Mouse (Mus musculus): Measurements from ENCODE around the gene Eps8.

Gene Eps8

DNA sequence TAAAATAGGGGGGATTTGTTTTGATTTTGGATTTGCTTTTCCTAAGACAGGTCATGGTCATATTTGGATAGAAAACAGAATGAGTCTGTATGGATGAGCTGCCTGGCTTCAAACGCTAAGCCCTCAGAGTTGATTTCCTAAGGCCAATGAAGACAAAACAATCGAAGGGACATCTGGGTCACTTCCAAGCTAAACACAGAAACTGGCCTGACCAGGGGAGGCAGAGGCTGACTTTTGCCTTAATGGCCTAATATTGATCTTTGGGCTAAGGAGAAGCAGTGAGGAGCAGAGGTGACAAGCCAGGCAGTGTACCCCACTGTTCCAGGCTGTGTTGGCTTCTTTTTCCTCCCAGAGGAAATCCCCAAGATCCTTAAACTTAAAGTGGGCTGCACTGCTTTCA lies 33.7 kb downstream of the Eps8 start:
- no peak for DNase-seq (ENCODE audit: extremely low spot score, low read depth, low spot score)

DNA sequence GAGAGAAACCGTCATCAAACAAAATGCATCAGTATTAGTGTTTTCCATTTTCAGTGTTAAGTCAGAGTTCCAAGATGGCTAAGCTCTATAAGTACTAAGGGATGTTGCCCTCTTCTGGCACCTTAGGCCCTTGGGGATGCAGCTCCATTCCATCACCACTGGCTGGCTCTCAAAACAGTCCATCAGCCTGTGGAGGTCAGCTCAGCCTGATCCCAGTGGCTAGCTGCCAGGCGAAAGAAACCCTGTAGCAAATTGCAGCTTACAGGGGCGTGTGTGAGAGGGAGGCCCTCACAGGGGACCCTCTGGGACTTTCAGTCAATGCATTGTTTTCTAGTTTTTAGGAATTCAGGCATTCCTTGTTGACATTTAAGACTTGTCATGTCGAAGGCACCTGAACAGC lies 40.8 kb downstream of the Eps8 start:
- DNase-seq (ENCODE audit: extremely low spot score, low read depth, low spot score): no peak

DNA sequence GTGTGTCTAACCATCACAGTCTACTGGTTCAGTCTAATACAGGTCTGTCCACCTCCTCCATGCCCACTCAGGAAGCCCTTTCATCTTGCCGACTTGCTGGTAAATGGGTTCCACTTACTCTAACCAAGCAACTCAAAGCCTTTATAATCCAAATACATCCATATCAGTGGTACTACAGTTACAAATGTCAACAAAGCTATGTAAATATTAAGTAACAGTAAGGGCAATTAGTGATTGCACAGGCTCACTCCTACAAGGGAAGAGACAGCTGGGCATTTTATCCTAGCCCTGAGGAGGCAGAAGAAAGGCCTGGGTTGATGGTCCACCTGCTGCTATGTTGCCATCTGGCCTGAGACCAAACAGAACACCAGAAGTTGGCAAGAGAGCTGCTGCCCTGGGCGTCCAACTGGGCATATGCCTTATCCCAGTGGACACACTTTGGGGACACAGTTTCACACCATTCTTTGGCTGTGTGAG lies 42.6 kb downstream of the Eps8 start:
- no peak for DNase-seq (ENCODE audit: extremely low spot score, low read depth, low spot score)

DNA sequence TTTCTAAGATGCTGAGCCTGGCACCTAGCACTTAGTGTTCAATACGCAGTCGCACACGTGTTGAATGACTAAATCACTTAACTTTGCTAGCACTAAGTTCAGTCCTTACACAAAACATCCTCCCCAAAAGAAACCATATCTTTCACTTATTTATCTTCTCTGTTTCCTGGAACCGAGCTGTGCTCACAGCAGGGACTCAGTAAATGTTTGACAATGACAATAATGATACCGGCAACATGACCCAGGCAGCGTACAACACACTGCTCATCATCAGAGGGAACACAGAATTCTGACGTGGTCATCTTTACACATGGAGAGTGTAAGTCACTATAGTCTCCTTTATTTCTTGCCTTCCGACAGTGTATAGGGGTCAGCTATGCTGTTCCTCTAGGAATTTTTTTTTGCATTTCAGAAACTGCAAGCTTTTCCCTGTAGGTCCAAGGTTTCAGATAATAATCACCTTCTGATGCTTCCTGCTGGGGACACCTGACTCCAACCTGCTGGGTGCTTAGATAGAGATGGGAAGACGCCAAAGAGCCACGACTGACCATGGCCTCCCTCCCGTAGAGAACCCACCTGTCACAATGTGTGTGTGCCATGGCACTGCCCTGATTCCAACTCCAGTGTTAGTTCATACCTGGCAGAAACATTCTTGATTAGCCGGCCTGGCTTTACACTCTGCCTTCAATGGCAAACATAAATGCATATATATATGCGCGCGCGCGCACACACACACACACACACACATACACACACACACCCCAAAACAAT lies 46.3 kb downstream of the Eps8 start:
- DNase-seq (ENCODE audit: extremely low spot score, low read depth, low spot score): no peak

DNA sequence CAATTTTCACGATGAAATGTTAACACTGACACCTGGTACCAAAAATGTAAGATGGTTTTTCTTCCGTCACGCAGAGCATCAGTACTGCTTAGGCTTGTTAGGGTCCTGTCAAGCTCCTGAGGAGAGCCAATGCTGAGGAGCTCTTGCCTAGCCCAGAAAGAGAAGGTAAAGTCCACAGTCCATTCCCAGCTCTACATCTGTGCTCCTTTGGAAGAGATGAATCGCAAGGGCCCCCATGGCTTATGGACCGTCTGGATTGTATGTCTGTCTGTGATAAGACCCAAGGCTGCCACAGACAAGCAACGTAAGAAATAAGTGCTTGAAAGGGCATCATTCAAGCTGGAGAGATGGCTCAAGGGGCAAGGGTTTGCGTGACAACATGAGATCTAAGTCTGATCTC lies 48.1 kb downstream of the Eps8 start:
- DNase-seq (ENCODE audit: extremely low spot score, low read depth, low spot score): no peak

DNA sequence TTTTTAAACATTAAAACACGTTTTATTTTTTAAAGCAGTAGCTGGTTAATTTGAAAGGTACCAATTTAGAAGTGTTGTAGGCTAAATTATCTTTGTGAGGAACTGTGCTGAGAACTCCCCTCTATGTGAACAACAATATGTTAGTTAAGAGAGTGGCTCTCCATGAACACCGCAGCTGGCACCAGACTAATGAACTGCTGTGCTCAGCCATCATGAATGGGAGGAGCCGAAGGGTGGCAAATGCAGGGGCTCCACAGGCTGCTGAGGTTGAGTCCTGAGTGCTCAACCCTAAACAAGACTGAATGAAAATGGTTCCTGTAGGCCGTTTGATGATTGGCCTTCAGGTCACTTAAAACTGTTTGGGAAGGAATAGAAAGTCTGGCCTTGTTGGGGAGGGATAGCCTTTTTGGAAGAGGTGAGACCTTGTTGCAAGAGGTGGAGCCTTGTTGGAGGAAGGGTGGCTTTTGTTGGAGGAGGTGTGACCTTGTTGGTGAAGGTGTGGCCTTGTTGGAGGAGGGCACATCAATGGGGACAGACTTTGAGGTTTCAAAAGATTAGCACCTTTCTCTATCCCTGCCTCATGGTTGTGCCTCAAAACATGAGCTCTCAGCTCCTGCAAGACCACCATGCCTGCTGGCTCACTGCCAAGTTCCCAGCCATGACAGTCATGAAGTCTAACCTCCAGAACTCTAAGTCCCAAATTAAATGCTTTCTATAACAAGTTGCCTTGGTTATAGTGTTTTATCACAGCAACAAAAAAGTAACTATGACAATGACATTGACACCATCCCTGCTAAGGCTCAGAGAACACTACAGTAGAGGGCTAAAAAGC lies 50.0 kb downstream of the Eps8 start:
- no peak for DNase-seq (ENCODE audit: extremely low spot score, low read depth, low spot score)

DNA sequence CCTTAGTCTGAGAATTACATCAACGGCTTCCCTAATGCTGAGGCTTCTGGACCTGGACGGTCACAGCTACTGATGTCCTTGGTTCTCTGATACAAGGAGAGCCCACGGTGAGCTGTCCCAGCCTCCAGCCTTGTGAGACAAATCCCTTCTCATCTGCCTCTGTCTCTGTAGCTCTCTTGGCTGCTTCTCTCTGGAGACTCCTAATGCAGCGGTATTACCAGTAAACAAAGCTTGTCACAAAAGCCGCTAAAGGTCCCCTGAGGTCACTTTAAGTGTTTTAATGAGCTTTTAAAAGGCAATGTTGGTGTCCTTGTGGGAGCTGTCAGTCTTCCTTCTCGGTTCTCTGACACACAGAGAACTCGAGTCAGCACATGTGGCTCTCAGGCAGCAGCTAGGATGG lies 56.4 kb downstream of the Eps8 start:
- no peak for DNase-seq (ENCODE audit: extremely low spot score, low read depth, low spot score)

DNA sequence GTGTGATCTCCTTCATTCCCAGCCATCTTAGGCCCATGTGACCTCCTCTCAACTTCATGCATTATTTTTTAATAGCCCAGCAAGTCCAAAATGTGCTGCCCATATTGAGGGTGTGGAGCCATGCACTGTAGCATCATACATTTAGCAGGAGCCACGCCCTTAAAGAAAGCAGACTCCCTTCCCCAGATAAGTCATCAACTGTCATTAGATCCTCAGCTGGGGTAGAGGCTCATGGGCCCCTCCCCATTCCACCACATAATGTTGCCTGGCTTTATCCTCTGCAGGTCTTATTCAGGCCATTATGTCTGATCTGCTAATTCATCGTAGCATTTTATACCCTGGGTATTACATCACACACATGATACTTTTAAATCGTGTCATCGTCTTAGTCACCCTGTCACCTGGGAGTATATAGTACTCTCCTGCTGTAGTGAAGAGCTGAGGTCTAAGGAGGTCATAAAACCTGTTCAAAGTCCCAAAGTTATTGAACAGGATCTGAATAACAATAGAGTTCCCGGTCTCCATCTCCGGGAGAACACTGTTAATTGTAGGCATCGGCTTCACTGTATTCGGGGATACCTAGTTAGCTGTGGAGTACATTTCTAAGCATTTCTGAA lies 57.1 kb downstream of the Eps8 start:
- DNase-seq (ENCODE audit: extremely low spot score, low read depth, low spot score): no peak

DNA sequence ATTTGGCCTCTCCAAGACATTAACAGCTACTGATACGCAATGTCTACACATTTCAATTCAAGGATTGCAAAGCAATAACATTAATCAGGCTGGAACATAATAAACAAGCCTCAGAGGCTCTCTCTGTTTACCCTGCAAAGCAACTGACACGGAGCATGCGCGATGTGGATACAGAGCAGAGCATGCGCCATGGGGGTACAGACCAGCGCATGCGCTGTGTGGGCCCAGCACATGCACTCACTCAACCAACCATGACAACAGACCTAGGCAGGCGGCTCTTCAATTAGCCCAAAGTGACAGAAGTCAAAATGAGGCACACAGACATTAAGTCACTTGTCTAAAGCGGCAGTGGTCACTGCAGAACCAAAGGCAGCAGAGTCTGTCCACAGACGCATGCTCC lies 62.1 kb downstream of the Eps8 start:
- no peak for DNase-seq (ENCODE audit: extremely low spot score, low read depth, low spot score)

DNA sequence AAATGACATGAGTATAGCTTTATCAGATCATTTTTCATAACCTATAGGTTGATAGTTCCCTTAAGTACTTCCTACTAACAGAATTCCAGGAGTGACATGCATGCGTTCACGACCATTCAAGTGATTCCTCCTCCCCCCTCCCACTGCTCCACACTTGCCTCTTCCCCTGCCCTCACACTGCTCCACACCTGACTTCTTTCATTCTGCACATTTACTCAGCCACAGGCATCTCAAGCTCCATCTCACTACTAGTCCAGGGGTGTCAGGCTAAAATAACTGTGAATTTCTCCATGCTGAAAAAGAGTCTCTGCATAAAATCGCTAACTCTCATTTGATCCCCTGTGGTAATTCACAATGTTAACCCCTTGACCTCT lies 65.4 kb downstream of the Eps8 start:
- no peak for DNase-seq (ENCODE audit: extremely low spot score, low read depth, low spot score)

DNA sequence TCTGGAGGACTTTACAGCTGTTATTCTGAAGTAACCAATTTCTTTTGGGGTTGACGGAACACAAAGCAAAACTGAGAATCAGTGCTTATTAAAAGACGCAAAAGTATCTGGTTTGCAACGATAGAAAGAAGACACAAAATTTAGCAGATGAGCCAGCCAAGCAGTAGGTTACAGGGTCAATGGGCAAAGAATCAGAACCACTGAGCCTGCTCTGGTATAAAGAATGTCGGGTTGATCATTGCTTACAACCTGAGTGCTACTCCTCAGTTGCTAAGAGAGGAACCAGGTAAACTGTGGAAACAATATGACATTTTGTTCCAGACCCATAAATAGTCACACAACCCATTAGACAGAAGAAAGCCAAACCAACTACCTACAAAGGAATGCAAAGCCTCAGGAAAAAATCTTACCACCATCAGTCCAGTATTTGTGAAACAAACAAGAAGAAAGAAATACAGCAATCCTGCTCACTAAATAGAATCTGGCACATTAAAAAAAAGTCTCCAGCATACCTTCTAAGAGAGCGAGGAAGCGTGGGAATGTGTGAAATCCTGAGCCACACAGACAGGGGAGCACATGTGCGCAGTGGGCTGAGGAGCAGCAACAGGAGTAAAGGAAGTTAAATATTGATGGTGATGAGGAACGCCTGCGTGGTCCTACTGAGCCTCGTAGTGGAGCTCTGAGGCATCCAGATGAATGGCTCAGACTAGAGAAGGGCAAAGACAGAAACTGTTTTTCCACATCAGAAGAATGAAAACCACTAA lies 66.0 kb downstream of the Eps8 start:
- no peak for DNase-seq (ENCODE audit: extremely low spot score, low read depth, low spot score)

DNA sequence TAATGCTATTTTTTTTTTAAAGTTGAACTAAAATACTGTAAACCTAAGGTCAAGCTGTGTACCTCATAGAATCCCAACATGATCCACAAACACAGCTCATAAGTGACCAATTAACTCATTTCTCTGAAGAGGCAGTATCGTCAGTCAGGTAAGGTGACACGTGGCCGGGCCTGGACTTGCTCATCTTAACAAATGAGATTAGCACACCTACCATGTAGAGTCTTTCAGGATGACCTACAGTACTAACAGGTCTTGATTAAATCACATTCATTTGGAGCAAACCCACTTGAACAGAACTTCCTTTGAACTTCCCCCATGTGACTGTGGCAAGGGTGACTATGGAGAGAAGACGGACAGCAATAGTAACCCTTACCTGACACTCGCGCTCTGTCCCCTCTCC lies 66.8 kb downstream of the Eps8 start:
- DNase-seq (ENCODE audit: extremely low spot score, low read depth, low spot score): no peak

DNA sequence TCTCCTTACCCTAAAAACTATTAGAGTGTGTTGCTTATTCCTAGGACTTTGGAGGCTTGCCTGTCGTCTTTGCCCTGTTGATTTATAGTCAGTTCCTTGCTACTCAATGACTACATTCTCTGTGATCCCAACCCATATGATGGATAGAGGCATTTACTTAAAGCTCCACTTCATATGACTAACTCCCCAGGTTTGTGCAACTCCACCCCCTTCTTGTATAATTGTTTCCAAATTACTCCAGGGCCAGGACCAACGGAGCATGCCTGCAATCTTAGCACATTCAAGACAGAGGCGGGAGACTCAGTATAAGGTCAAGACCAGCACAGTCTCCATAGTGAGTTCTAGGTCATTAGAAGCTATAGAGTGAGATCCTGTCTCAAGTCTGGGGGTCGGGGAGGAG lies 69.4 kb downstream of the Eps8 start:
- no peak for DNase-seq (ENCODE audit: extremely low spot score, low read depth, low spot score)

DNA sequence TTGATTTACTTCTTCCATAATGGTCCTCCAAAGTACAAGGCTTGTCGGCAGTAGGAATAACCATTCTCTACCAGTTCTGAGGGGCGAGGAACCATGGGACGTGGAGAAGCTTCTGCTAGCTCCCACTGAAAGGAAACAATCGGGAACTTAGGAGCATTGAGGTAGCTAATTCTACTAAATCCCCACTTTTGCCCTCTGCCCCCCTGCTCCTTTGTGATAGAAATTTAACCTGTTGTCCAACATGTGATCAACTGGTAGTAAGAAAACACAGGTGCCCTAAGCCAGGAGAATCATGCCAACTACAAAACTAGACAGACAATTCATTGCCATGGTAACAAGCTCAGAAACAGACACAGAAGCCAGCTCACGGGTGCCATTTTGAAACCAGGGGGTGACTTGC lies 71.6 kb downstream of the Eps8 start:
- no peak for DNase-seq (ENCODE audit: extremely low spot score, low read depth, low spot score)

DNA sequence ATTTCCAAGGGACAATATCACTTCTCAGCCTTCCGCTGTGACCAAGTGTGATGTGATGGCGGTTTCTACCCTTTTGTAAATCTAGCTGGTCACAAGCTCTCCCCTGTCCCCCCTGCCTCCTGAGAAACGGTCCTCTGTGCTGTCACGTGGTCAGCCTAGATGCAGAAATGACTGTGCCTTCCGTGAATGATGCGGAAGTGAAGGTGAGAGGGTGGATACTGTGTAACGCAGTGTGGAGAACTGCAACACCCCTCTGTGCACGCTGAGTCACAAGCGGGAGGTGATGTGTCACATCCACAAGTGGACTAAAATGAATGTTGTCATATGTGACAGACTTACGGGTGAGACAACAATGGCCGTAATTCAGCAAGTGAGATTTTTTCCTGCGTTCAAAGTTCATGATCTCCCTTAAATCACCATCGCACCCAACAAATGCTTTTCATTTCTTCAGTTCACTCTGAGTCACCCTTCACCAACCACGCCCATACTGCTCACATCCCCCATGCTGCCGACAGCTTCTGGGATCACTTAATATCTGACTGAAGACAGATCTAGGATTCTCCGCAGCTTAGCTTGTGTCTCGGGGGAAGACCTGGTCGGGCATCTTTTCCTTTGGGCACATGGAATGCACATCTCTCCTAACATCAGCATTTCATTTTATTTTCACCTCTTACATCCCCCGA lies 72.3 kb downstream of the Eps8 start:
- DNase-seq (ENCODE audit: extremely low spot score, low read depth, low spot score): no peak

DNA sequence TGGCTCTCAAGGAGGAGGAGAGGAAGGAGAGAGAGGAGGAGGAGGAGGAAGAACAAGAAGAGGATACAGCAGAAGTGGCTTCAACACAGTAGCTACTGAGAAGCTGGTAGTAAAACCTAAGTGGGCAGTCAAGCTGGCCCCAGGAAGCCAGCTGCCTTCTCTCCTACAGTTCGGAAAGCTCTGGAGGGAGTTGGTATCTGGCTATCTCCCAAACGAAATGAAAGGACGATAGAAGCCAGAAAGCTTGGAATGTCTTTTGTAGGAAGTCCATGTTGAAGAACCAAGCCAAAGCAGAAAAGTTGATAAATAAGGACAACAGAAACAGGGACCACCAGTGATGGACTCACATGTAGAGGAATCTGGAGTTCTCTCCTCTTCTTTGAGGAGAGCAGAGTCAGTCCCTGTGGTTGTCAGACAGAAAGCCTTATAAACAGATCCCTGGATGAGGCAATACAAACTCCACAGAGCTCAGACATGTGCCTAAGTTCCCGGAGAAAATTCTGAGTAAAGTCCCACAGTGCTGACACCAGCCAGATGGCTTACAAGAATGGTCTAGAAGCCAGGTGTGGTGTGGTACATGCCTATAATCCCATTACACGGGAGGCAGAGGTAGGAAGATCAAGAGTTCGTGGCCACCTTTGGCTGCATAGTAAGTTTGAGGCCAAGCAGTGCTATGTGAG lies 73.2 kb downstream of the Eps8 start:
- DNase-seq (ENCODE audit: extremely low spot score, low read depth, low spot score): no peak

DNA sequence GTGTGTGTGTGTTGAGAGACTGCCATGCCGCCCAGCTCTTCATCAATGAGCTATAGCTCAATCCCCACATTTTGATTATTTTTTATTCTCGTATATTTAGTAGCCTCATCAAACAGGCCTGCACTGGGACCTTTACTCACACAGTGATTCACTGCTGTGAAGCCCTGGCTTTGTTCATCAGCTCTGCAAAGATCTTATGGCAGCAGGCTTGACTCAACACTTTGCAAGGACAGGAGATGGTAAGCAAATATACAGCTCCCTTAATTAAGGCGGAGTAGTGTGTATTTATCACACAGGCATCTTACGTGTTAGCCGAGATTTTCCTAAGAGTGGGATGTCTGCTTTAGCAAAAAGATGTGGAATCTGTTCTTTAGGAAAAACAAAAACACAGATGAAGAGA lies 74.2 kb downstream of the Eps8 start:
- DNase-seq (ENCODE audit: extremely low spot score, low read depth, low spot score): no peak

DNA sequence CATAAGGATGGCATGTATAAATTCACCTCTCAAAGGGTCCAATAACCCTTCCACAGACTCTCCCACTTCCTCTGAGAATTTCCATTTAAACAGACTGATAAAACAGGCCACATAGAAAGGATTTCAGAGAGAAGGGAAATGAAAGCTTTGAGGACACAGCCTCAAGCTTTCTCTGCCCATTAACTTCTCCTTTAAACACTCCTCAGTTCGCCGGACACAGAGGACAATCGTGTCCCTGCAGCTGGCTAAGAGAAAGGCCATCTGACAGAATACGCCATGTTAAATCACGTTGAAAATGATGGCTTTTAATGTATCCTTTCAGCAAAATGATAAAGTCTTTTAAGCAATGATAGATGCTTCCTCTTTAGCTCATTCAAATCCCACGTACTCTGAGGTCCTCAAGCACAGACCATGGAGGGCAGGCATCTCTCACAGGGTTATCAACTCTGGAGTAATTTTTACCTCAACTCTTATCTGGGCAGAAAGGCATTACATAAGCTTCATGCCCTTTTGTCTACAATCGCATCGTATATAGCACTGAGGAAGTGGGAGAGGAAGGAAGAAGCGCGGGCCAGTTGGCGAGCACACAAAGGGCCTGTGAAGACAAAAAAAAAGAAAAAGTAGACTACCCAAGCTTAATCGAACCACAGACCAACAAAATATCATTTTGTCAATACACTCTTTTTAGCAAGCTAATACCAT lies 77.9 kb downstream of the Eps8 start:
- no peak for DNase-seq (ENCODE audit: extremely low spot score, low read depth, low spot score)

DNA sequence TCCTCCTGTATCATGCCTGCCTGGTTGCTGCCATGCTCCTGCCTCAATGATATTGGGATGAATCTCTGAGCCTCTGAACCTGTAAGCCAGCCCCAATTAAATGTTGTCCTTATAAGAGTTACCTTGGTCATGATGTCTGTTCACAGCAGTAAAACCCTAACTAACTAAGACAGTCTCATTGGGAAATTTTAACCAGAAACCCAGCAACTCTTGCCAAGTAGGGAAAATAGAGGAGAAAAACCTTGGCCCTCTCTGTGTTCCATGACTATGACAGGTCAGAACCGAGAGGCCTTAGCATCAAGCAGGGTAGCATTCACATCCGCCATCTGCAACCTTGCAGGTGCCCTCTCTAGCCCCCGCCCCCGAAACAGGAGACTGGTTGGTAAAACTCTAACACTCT lies 78.6 kb downstream of the Eps8 start:
- no peak for DNase-seq (ENCODE audit: extremely low spot score, low read depth, low spot score)

DNA sequence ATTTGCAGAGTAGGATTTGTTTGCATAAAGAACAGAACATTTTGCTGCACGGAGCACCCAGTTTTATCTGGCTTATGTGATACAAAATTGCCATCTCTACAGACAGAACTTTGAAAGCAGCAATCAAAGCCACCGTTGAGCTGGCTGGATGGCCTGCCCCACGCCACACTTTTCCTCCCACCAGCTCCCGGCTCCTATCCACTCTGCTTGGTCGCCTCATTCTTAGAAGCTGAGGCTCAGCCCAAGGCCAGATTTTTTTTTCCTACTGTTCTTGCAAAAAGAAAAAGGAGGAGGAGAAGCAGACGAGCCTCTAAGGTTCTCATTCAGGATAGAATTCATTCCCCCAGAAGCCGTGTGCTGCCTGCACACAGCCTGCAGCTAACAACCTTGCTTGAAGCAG lies 80.8 kb downstream of the Eps8 start:
- no peak for DNase-seq (ENCODE audit: extremely low spot score, low read depth, low spot score)

All from hindlimb bud, embryonic 11.5 days (tissue).